Mouse (Mus musculus): Measurements from ENCODE around the gene Asb5. TPM values are rescaled to one million over a fixed set of nuclear protein-coding genes. Genes with fewer than 3 reads are reported as not detected.
"Not testable (repeated sequence)": the region's sequence is repeated elsewhere in the genome, so short reads cannot be mapped to it uniquely, and the experiment has no call there.

Gene Asb5
- polyA plus RNA-seq, 1 experiment, result 1.2 TPM

- no peak overlapping the region for H3K27ac ChIP-seq (ENCODE audit: insufficient read depth, low read length)
- no peak overlapping the region for H3K4me3 ChIP-seq (ENCODE audit: extremely low read depth, insufficient read depth, insufficient read length)
- no peak for DNase-seq (ENCODE audit: low read depth in 1 of 2, low spot score in 2 of 2)
- H3K4me1 ChIP-seq (ENCODE audit: control insufficient read depth, insufficient read depth, insufficient read length), result no peaks in the 10 kb centered on the region; the same call in 1 of the 2 replicates
- H3K27me3 ChIP-seq (ENCODE audit: control insufficient read depth, insufficient read depth, low read length), result no peaks in the 10 kb centered on the region
- TF ChIP-seq POLR2A (IDR thresholded peaks at IDR 0.05; ENCODE audit: low read depth, low read length) (no peak), CTCF (IDR thresholded peaks at IDR 0.05; ENCODE audit: extremely low read depth, insufficient read depth, insufficient read length, insufficient replicate concordance) (no peak)
- H3K36me3 ChIP-seq (ENCODE audit: control insufficient read depth, insufficient read depth, low read length), result no peaks in the 10 kb centered on the region
- 43% methylated on average over 3 of the region's 3 CpGs for WGBS
These were observed 17.6 kb upstream of the Asb5 start for GRCm38 (mm10) chr8:54511791-54512190.

- H3K27ac ChIP-seq (ENCODE audit: insufficient read depth, low read length); H3K4me3 ChIP-seq (ENCODE audit: extremely low read depth, insufficient read depth, insufficient read length); DNase-seq (ENCODE audit: low read depth in 1 of 2, low spot score in 2 of 2); H3K4me1 ChIP-seq (ENCODE audit: control insufficient read depth, insufficient read depth, insufficient read length); H3K36me3 ChIP-seq (ENCODE audit: control insufficient read depth, insufficient read depth, low read length); H3K27me3 ChIP-seq (ENCODE audit: control insufficient read depth, insufficient read depth, low read length): not testable (repeated sequence)
- WGBS, result 83% methylated on average over 5 of the region's 5 CpGs
These were observed 17.2 kb upstream of the Asb5 start for GRCm38 (mm10) chr8:54512200-54512599.

GRCm38 (mm10) chr8:54518756-54519460 is 10.5 kb upstream of the Asb5 start:
- no peaks in the 10 kb centered on the region for H3K4me1 ChIP-seq (ENCODE audit: control insufficient read depth, insufficient read depth, insufficient read length)
- H3K27ac ChIP-seq (ENCODE audit: insufficient read depth, low read length), result no peak overlapping the region
- peaks cover 18% of the 10 kb centered on the region for H3K36me3 ChIP-seq (ENCODE audit: control insufficient read depth, insufficient read depth, low read length)
- no peak for DNase-seq (ENCODE audit: low read depth in 1 of 2, low spot score in 2 of 2)
- H3K27me3 ChIP-seq (ENCODE audit: control insufficient read depth, insufficient read depth, low read length), result no peaks in the 10 kb centered on the region
- WGBS, result 85% methylated on average over 10 of the region's 10 CpGs
- H3K4me3 ChIP-seq (ENCODE audit: extremely low read depth, insufficient read depth, insufficient read length), result no peak overlapping the region
- TF ChIP-seq POLR2A (IDR thresholded peaks at IDR 0.05; ENCODE audit: low read depth, low read length), result no peak
- TF ChIP-seq CTCF (IDR thresholded peaks at IDR 0.05; ENCODE audit: extremely low read depth, insufficient read depth, insufficient read length, insufficient replicate concordance), result no peak

- Histone ChIP-seq H3K4me3 (ENCODE audit: extremely low read depth, insufficient read depth, insufficient read length) (no peak overlapping the region), H3K27ac (ENCODE audit: insufficient read depth, low read length) (no peak overlapping the region), H3K36me3 (ENCODE audit: control insufficient read depth, insufficient read depth, low read length) (peaks cover 20% of the 10 kb centered on the region), H3K27me3 (ENCODE audit: control insufficient read depth, insufficient read depth, low read length) (no peaks in the 10 kb centered on the region), H3K4me1 (ENCODE audit: control insufficient read depth, insufficient read depth, insufficient read length) (no peaks in the 10 kb centered on the region)
- TF ChIP-seq CTCF (IDR thresholded peaks at IDR 0.05; ENCODE audit: extremely low read depth, insufficient read depth, insufficient read length, insufficient replicate concordance), result no peak
- TF ChIP-seq POLR2A (IDR thresholded peaks at IDR 0.05; ENCODE audit: low read depth, low read length), result no peak
- DNase-seq (ENCODE audit: low read depth in 1 of 2, low spot score in 2 of 2), result no peak
- 81% methylated on average over 4 of the region's 4 CpGs for WGBS
These were observed 8.9 kb upstream of the Asb5 start for GRCm38 (mm10) chr8:54520516-54520915.

GRCm38 (mm10) chr8:54525606-54526005 is 3.8 kb upstream of the Asb5 start:
- H3K4me3 ChIP-seq (ENCODE audit: extremely low read depth, insufficient read depth, insufficient read length), result no peak overlapping the region
- TF ChIP-seq CTCF (IDR thresholded peaks at IDR 0.05; ENCODE audit: extremely low read depth, insufficient read depth, insufficient read length, insufficient replicate concordance) (no peak), POLR2A (IDR thresholded peaks at IDR 0.05; ENCODE audit: low read depth, low read length) (no peak)
- DNase-seq (ENCODE audit: low read depth in 1 of 2, low spot score in 2 of 2), result no peak

GRCm38 (mm10) chr8:54526700-54527099 is 2.7 kb upstream of the Asb5 start:
- DNase-seq (ENCODE audit: low read depth in 1 of 2, low spot score in 2 of 2), result no peak
- no peak for TF ChIP-seq POLR2A (IDR thresholded peaks at IDR 0.05; ENCODE audit: low read depth, low read length)
- no peak for TF ChIP-seq CTCF (IDR thresholded peaks at IDR 0.05; ENCODE audit: extremely low read depth, insufficient read depth, insufficient read length, insufficient replicate concordance)
- WGBS, result 94% methylated on average over 6 of the region's 6 CpGs
- Histone ChIP-seq H3K4me3 (ENCODE audit: extremely low read depth, insufficient read depth, insufficient read length) (no peak overlapping the region), H3K4me1 (ENCODE audit: control insufficient read depth, insufficient read depth, insufficient read length) (peaks cover 2% of the 10 kb centered on the region; the same call in 1 of the 2 replicates), H3K27me3 (ENCODE audit: control insufficient read depth, insufficient read depth, low read length) (no peaks in the 10 kb centered on the region), H3K27ac (ENCODE audit: insufficient read depth, low read length) (no peak overlapping the region), H3K36me3 (ENCODE audit: control insufficient read depth, insufficient read depth, low read length) (peaks cover 14% of the 10 kb centered on the region)

More at GRCm38 (mm10) chr8:54525606-54526005, 3.8 kb upstream of the Asb5 start:
- Histone ChIP-seq H3K27ac (ENCODE audit: insufficient read depth, low read length) (no peak overlapping the region), H3K4me1 (ENCODE audit: control insufficient read depth, insufficient read depth, insufficient read length) (peaks cover 2% of the 10 kb centered on the region; the same call in 1 of the 2 replicates), H3K27me3 (ENCODE audit: control insufficient read depth, insufficient read depth, low read length) (no peaks in the 10 kb centered on the region), H3K36me3 (ENCODE audit: control insufficient read depth, insufficient read depth, low read length) (peaks cover 20% of the 10 kb centered on the region)
- WGBS, result 91% methylated on average over 2 of the region's 2 CpGs

- Histone ChIP-seq H3K36me3 (ENCODE audit: control insufficient read depth, insufficient read depth, low read length) (peaks cover 7% of the 10 kb centered on the region), H3K27ac (ENCODE audit: insufficient read depth, low read length) (no peak overlapping the region), H3K27me3 (ENCODE audit: control insufficient read depth, insufficient read depth, low read length) (no peaks in the 10 kb centered on the region), H3K4me1 (ENCODE audit: control insufficient read depth, insufficient read depth, insufficient read length) (peaks cover 2% of the 10 kb centered on the region; the same call in 1 of the 2 replicates), H3K4me3 (ENCODE audit: extremely low read depth, insufficient read depth, insufficient read length) (no peak overlapping the region)
- WGBS, result 50% methylated on average over 7 of the region's 7 CpGs
- TF ChIP-seq CTCF (IDR thresholded peaks at IDR 0.05; ENCODE audit: extremely low read depth, insufficient read depth, insufficient read length, insufficient replicate concordance) (no peak), POLR2A (IDR thresholded peaks at IDR 0.05; ENCODE audit: low read depth, low read length) (no peak)
- no peak for DNase-seq (ENCODE audit: low read depth in 1 of 2, low spot score in 2 of 2)
These were observed 809 bp upstream of the Asb5 start for GRCm38 (mm10) chr8:54528571-54528970.

Data from spleen, adult 2 months (tissue).